Mouse (Mus musculus) skeletal muscle tissue, postnatal 0 days (tissue): ENCODE results near the gene Dbndd1. TPM values are rescaled to one million over a fixed set of nuclear protein-coding genes. Genes with fewer than 3 reads are reported as not detected.

Experiments used
- polyA plus RNA-seq: library from polyadenylated mRNA; unstranded; fragments of >200 nt; fragmentation: Nextera tagmentation; extraction: Ambion mirVana; gene quantifications from 2 replicates; pipeline ENCODE4 v1.2.1, GENCODE M21; 2015

Dbndd1 gene
- polyA plus RNA-seq, result 1.9 and 2.8 TPM in 2 replicates

DNA sequence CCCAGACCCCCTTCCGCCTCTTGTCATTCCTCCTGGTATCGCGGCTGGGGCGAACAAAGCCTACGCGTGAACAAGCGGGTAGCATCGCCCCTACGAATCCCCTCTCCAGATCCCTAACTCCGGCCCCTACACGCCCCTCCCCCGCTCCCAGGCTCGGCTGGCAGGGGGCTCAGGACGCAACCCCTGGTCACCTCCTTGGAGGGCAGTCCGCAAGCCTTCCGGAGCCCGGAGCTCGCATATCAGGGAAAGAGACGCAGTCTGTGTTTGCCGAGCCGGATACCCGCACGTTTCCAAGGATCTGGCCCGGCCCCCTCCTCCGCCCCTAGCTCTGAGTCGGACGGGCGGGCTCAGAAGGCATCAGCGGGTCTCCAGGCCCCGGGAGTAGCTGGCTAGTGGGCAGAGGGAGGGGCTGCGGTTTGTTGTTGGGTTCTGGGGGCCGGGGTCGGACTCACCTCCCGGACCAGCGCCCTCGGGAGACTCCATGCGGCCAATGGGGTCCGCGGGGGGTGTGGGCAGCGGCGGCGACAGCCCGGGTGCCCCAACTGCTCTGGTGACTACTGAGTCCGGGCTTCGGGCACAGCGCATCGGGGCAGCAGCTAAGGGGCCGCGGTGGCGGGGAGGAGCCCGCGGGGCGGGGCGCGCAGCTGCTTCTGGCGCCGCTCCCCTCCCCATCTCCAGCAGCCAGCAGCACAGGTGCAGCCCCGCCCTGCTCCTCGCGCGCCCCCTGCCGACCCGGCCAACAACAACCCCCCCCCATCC is at the start of gene Dbndd1:
Gene Dbndd1, minus strand, starts transcription at position 683 of the 759 bp plus-strand sequence.

DNA sequence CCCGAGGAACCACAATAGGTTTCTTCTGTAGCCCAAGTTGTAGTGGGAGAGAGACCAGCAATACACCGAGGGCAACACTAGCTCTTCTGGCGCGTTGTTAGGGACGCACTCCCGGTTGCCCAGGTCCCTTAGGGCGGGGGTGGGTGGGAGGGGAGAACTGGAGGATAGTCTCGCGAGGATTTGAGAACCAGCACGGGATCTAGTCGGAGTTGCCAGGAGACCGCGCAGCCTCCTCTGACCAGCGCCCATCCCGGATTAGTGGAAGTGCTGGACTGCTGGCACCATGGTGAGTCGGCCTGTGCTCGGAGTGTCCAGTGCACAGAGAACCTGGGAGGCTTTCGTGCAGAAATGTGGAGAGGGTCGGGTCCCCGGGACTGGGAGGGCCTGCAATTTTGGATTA is 3.4 kb upstream of the Dbndd1 start, which contains the start of gene Gas8:
Gene Gas8, plus strand, starts transcription at position 168 of the 400 bp plus-strand sequence.

DNA sequence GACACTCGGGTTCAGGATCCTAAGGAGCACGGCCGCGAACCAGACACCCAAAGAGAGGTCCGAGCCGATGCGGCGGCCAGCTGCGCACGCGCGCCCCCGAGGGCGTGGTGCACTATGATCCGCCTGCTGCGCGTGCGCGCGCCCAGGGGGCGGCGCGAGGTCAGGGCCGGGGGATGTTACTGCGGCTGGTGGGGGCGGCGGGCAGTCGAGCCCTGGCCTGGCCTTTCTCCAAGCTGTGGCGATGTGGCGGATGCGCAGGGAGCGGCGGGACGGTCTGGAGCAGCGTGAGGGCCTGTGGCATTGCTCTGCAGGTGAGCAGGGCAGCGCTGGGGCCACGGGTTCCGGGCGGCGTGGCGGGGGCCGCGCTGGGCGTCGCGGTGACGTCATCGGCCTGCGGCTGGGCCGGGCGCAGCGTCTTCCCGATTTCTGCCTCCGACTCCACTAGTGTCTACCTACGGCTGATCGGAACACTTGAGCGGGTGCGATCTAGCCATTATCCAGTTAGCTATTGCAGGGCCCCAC is 37.5 kb downstream of the Dbndd1 start, which contains the start of gene Afg3l1:
Gene Afg3l1, plus strand, starts transcription at position 167 of the 522 bp plus-strand sequence.

Other genes with a start within 250 kb of the Dbndd1 start
- 3.5 and 4.5 TPM in 2 replicates for gene Fanca, start 196.9 kb downstream of the Dbndd1 start, polyA plus RNA-seq
- 0.43 and 0.45 TPM in 2 replicates for gene Spire2, start 182.8 kb downstream of the Dbndd1 start, polyA plus RNA-seq
- gene Tcf25, start 141.7 kb downstream of the Dbndd1 start, polyA plus RNA-seq, result 124 and 137 TPM in 2 replicates
- gene Mc1r, start 108.4 kb downstream of the Dbndd1 start, polyA plus RNA-seq, result not detected in 2 replicates
- gene Tubb3, start 104.0 kb downstream of the Dbndd1 start, polyA plus RNA-seq, result 0.19 and 0.33 TPM in 2 replicates
- 15.8 and 18.1 TPM in 2 replicates for gene Def8, start 91.9 kb downstream of the Dbndd1 start, polyA plus RNA-seq
- gene Afg3l1, start 37.6 kb downstream of the Dbndd1 start, polyA plus RNA-seq, result 26.0 and 29.9 TPM in 2 replicates
- 8.4 and 9.6 TPM in 2 replicates for gene Gas8, start 3.4 kb upstream of the Dbndd1 start, polyA plus RNA-seq
- 1.6 and 3.3 TPM in 2 replicates for gene Rhou, start 138.5 kb upstream of the Dbndd1 start, polyA plus RNA-seq